Mouse (Mus musculus) frontal cortex, postnatal 14 days (tissue): ENCODE data around the gene Sertad4.

Source experiments
- DNase-seq, 2 experiments: peaks; one replicate each; pipeline ENCODE4 v3.0.0; 2022; ENCODE audit warnings: low spot score in 2 of 2

Sertad4 gene

GRCm38 (mm10) chr1:192852047-192852446 is 3.5 kb downstream of the Sertad4 start:
- DNase-seq: no peak

GRCm38 (mm10) chr1:192851640-192852039 is 3.9 kb downstream of the Sertad4 start:
- DNase-seq: no peak

GRCm38 (mm10) chr1:192851126-192851525 is 4.4 kb downstream of the Sertad4 start:
- DNase-seq: no peak

- DNase-seq: no peak
Observed at GRCm38 (mm10) chr1:192849616-192850015, 5.9 kb downstream of the Sertad4 start.

GRCm38 (mm10) chr1:192847254-192847653 is 8.3 kb downstream of the Sertad4 start:
- DNase-seq: no peak

GRCm38 (mm10) chr1:192841094-192841813 is 14.3 kb downstream of the Sertad4 start:
- no peak for DNase-seq

GRCm38 (mm10) chr1:192840655-192841054 is 14.9 kb downstream of the Sertad4 start:
- no peak for DNase-seq

GRCm38 (mm10) chr1:192835211-192835681 is 20.3 kb downstream of the Sertad4 start:
- DNase-seq: no peak

GRCm38 (mm10) chr1:192834361-192835210 is 21.0 kb downstream of the Sertad4 start:
- peak; percentile 64 to 65 for DNase-seq

GRCm38 (mm10) chr1:192833586-192833985 is 22.0 kb downstream of the Sertad4 start:
- DNase-seq: no peak

GRCm38 (mm10) chr1:192833097-192833496 is 22.5 kb downstream of the Sertad4 start:
- DNase-seq: no peak

- DNase-seq: no peak
Observed at GRCm38 (mm10) chr1:192832338-192832737, 23.2 kb downstream of the Sertad4 start.

- DNase-seq: no peak
Observed at GRCm38 (mm10) chr1:192830444-192830843, 25.1 kb downstream of the Sertad4 start.

- no peak for DNase-seq
Observed at GRCm38 (mm10) chr1:192828928-192829327, 26.6 kb downstream of the Sertad4 start.

GRCm38 (mm10) chr1:192827955-192828354 is 27.6 kb downstream of the Sertad4 start:
- no peak for DNase-seq

- DNase-seq: no peak
Observed at GRCm38 (mm10) chr1:192825746-192826145, 29.8 kb downstream of the Sertad4 start.

GRCm38 (mm10) chr1:192822652-192823525 is 32.7 kb downstream of the Sertad4 start:
- no peak for DNase-seq

GRCm38 (mm10) chr1:192822309-192822651 is 33.3 kb downstream of the Sertad4 start:
- DNase-seq: no peak

- DNase-seq: no peak
Observed at GRCm38 (mm10) chr1:192818334-192818733, 37.2 kb downstream of the Sertad4 start.

- no peak for DNase-seq
Observed at GRCm38 (mm10) chr1:192815789-192816188, 39.8 kb downstream of the Sertad4 start.

- no peak for DNase-seq
Observed at GRCm38 (mm10) chr1:192814700-192815099, 40.9 kb downstream of the Sertad4 start.

GRCm38 (mm10) chr1:192812758-192813157 is 42.8 kb downstream of the Sertad4 start:
- no peak for DNase-seq
